Mouse (Mus musculus) myocyte (in vitro differentiated cells): ENCODE measurements around the gene Gm38119. TPM values are rescaled to one million over a fixed set of nuclear protein-coding genes. Genes with fewer than 3 reads are reported as not detected.

Experiments
- H3K27me3 ChIP-seq: one replicate; pipeline ENCODE4 v1.6.1; 2011; ENCODE audit not compliant: control insufficient read depth, insufficient read depth, insufficient read length
- H3K36me3 ChIP-seq: one replicate; pipeline ENCODE4 v1.6.1; 2011; ENCODE audit not compliant: control insufficient read depth, insufficient read depth
- H3K4me2 ChIP-seq: one replicate; pipeline ENCODE4 v1.6.1; 2011; ENCODE audit warnings: low read depth, control low read depth
- H3K4me3 ChIP-seq: one replicate; pipeline ENCODE4 v1.5.1; 2011; ENCODE audit warnings: mild to moderate bottlenecking, control low read depth, moderate library complexity
- H3K79me2 ChIP-seq: one replicate; pipeline ENCODE4 v1.6.1; 2011; ENCODE audit not compliant: control insufficient read depth, insufficient read depth
- H3ac ChIP-seq: one replicate; pipeline ENCODE4 v1.6.1; 2011; ENCODE audit not compliant: control insufficient read depth, insufficient read length
- CEBPB ChIP-seq: IDR thresholded peaks from 2 replicates; pipeline ENCODE4 v1.6.1; 2011; ENCODE audit warnings: mild to moderate bottlenecking, moderate library complexity; ENCODE audit not compliant: poor library complexity, insufficient read depth, severe bottlenecking
- E2F4 ChIP-seq: IDR thresholded peaks from one replicate; pipeline ENCODE4 v1.6.1; 2011; ENCODE audit warnings: mild to moderate bottlenecking, control low read depth, moderate library complexity; ENCODE audit not compliant: insufficient read depth
- MAX ChIP-seq: IDR thresholded peaks from one replicate; pipeline ENCODE4 v1.6.1; 2011; ENCODE audit warnings: low read depth, mild to moderate bottlenecking, control low read depth
- MYOD1 ChIP-seq, 3 experiments: IDR thresholded peaks; one replicate each; pipeline ENCODE4 v1.6.1; 2011; ENCODE audit warnings: control low read depth in 2 of 3, low read depth in 2 of 3, mild to moderate bottlenecking in 2 of 3, moderate library complexity in 1 of 3; ENCODE audit not compliant: insufficient read length in 2 of 3, control insufficient read depth in 1 of 3
- MYOG ChIP-seq, 3 experiments: IDR thresholded peaks; one replicate each; pipeline ENCODE4 v1.6.1; 2011; ENCODE audit warnings: control low read depth in 2 of 3, low read depth in 2 of 3, mild to moderate bottlenecking in 2 of 3; ENCODE audit not compliant: insufficient read length in 2 of 3, control insufficient read depth in 1 of 3, insufficient read depth in 1 of 3
- POLR2A ChIP-seq: IDR thresholded peaks from one replicate; pipeline ENCODE4 v1.6.1; 2011; ENCODE audit warnings: low read depth, mild to moderate bottlenecking, control low read depth, moderate library complexity; ENCODE audit not compliant: insufficient read length
- POLR2AphosphoS2 ChIP-seq: IDR thresholded peaks from one replicate; pipeline ENCODE4 v1.6.1; 2011; ENCODE audit warnings: low read depth, control low read depth; ENCODE audit not compliant: insufficient read length
- REST ChIP-seq: IDR thresholded peaks from one replicate; pipeline ENCODE4 v1.6.1; 2011; ENCODE audit warnings: mild to moderate bottlenecking, control low read depth, moderate library complexity; ENCODE audit not compliant: insufficient read depth, insufficient read length
- SRF ChIP-seq: IDR thresholded peaks from one replicate; pipeline ENCODE4 v1.6.1; 2011; ENCODE audit warnings: low read depth; ENCODE audit not compliant: control insufficient read depth, insufficient read length
- TCF12 ChIP-seq: IDR thresholded peaks from one replicate; pipeline ENCODE4 v1.6.1; 2011; ENCODE audit warnings: mild to moderate bottlenecking, control low read depth; ENCODE audit not compliant: poor library complexity, insufficient read depth, severe bottlenecking
- TCF3 ChIP-seq: IDR thresholded peaks from one replicate; pipeline ENCODE4 v1.6.1; 2011; ENCODE audit warnings: low read depth, control low read depth; ENCODE audit not compliant: insufficient read length
- USF1 ChIP-seq: IDR thresholded peaks from one replicate; pipeline ENCODE4 v1.6.1; 2011; ENCODE audit warnings: low read depth, mild to moderate bottlenecking, control low read depth, moderate library complexity
- polyA plus RNA-seq: library from polyadenylated mRNA; unstranded; fragments of >200 nt; fragmentation: generic; extraction: Trizol; gene quantifications from one replicate; pipeline ENCODE4 v1.2.1, GENCODE M21; 2012; ENCODE audit warnings: missing spikeins

Gene Gm38119
- polyA plus RNA-seq: not detected

DNA sequence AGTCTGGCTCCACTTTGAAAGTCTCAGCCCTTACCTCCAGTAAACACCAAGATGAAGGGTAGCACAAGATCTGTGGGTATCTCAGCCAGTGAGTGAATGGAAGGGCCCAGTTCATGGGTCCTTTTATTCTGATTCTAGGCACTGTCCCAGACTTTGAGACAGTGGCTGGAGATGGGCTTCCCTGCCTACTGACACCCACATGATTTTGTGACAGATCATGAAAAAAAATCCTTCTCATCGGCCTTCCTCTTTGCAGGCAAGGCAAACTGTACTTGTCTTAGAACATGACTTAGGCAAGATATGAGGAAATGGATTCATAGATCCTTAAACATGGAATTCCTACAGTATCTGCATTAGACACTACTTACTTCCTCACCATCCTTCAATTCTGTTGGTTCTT is at the start of gene Gm38119:
Gm38119 (minus strand) TSS at position 101 of the 400 bp plus-strand sequence.
- no peak within 1 kb of the TSS for H3K4me3 ChIP-seq
- no peak within 1 kb of the TSS for H3ac ChIP-seq
- no peaks in the 10 kb centered on the region for H3K79me2 ChIP-seq
- H3K36me3 ChIP-seq: no peaks in the 10 kb centered on the region
- TF ChIP-seq CEBPB: no peak
- no peak for TF ChIP-seq TCF3
- TF ChIP-seq MYOG (IDR thresholded peaks at IDR 0.05; ENCODE audit: control insufficient read depth in 1 of 3, insufficient read depth in 1 of 3, insufficient read length in 2 of 3, low read depth in 2 of 3): no peak
- no peak within 1 kb of the TSS for H3K4me2 ChIP-seq
- no peaks in the 10 kb centered on the region for H3K27me3 ChIP-seq

GRCm38 (mm10) chr3:92778799-92779198 is 39.9 kb upstream of the Gm38119 start, which contains the start of gene Lce1i:
Gene Lce1i, minus strand, starts transcription at chr3:92778899.
- TF ChIP-seq REST: no peak
- no peaks in the 10 kb centered on the region for H3K79me2 ChIP-seq
- H3ac ChIP-seq: no peak within 1 kb of the TSS
- H3K4me3 ChIP-seq: no peak within 1 kb of the TSS
- H3K27me3 ChIP-seq: no peaks in the 10 kb centered on the region
- H3K36me3 ChIP-seq: no peaks in the 10 kb centered on the region
- H3K4me2 ChIP-seq: no peak within 1 kb of the TSS

GRCm38 (mm10) chr3:92771573-92771972 is 32.7 kb upstream of the Gm38119 start:
- Histone ChIP-seq H3ac (no peak overlapping the region), H3K4me3 (no peak overlapping the region), H3K27me3 (no peaks in the 10 kb centered on the region), H3K79me2 (no peaks in the 10 kb centered on the region), H3K4me2 (no peak overlapping the region), H3K36me3 (no peaks in the 10 kb centered on the region)
- TF ChIP-seq CEBPB: no peak
- TF ChIP-seq TCF12: no peak
- no peak for TF ChIP-seq MYOG (IDR thresholded peaks at IDR 0.05; ENCODE audit: control insufficient read depth in 1 of 3, insufficient read depth in 1 of 3, insufficient read length in 2 of 3, low read depth in 2 of 3)
- TF ChIP-seq SRF: no peak
- no peak for TF ChIP-seq TCF3
- no peak for TF ChIP-seq E2F4
- TF ChIP-seq POLR2AphosphoS2: no peak
- TF ChIP-seq USF1: no peak
- TF ChIP-seq MYOD1 (IDR thresholded peaks at IDR 0.05; ENCODE audit: control insufficient read depth in 1 of 3, insufficient read length in 2 of 3, low read depth in 2 of 3): no peak
- no peak for TF ChIP-seq MAX
- no peak for TF ChIP-seq POLR2A
- TF ChIP-seq REST: no peak

DNA sequence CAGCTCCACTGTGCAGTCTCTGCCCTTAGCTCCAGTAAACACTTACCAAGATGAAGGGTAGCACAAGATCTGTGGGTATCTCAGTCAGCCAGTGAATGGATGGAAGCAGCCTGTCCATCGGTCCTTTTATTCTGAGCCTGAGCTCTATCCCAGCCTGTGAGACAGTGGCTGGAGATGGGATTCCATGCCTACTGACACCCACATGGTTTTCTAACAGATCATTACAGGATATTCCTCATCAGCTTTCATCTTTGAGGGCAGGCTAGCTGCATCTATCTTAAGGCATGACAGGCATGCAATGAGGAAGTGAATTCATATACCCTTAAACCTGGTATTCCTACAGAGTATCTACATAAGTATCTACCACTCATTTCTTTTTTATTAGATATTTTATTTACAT is 26.1 kb upstream of the Gm38119 start, which contains the start of gene Lce1h:
Lce1h (minus strand) TSS at position 101 of the 400 bp plus-strand sequence.
- Histone ChIP-seq H3K4me3 (no peak within 1 kb of the TSS), H3K36me3 (no peaks in the 10 kb centered on the region), H3K79me2 (no peaks in the 10 kb centered on the region)

GRCm38 (mm10) chr3:92753197-92753596 is 14.3 kb upstream of the Gm38119 start:
- TF ChIP-seq POLR2AphosphoS2: no peak
- no peak for TF ChIP-seq MYOD1 (IDR thresholded peaks at IDR 0.05; ENCODE audit: control insufficient read depth in 1 of 3, insufficient read length in 2 of 3, low read depth in 2 of 3)
- no peak for TF ChIP-seq TCF3
- TF ChIP-seq SRF: no peak
- no peak for TF ChIP-seq CEBPB
- no peak for TF ChIP-seq MYOG (IDR thresholded peaks at IDR 0.05; ENCODE audit: control insufficient read depth in 1 of 3, insufficient read depth in 1 of 3, insufficient read length in 2 of 3, low read depth in 2 of 3)
- TF ChIP-seq USF1: no peak
- TF ChIP-seq MAX: no peak
- TF ChIP-seq TCF12: no peak
- TF ChIP-seq POLR2A: no peak
- TF ChIP-seq REST: no peak
- no peak for TF ChIP-seq E2F4
- H3K79me2 ChIP-seq: no peaks in the 10 kb centered on the region

More for the DNA sequence above, 26.1 kb upstream of the Gm38119 start, which contains the start of gene Lce1h:
- no peak within 1 kb of the TSS for H3ac ChIP-seq
- no peaks in the 10 kb centered on the region for H3K27me3 ChIP-seq
- H3K4me2 ChIP-seq: no peak within 1 kb of the TSS
- TF ChIP-seq MYOD1 (IDR thresholded peaks at IDR 0.05; ENCODE audit: control insufficient read depth in 1 of 3, insufficient read length in 2 of 3, low read depth in 2 of 3): no peak
- no peak for TF ChIP-seq MYOG (IDR thresholded peaks at IDR 0.05; ENCODE audit: control insufficient read depth in 1 of 3, insufficient read depth in 1 of 3, insufficient read length in 2 of 3, low read depth in 2 of 3)
- no peak for TF ChIP-seq SRF
- TF ChIP-seq CEBPB: no peak
- no peak for TF ChIP-seq TCF12
- no peak for TF ChIP-seq MAX
- TF ChIP-seq E2F4: no peak

More at GRCm38 (mm10) chr3:92753197-92753596, 14.3 kb upstream of the Gm38119 start:
- Histone ChIP-seq H3ac (no peak overlapping the region), H3K4me3 (no peak overlapping the region), H3K27me3 (no peaks in the 10 kb centered on the region), H3K4me2 (no peak overlapping the region), H3K36me3 (no peaks in the 10 kb centered on the region)
